Mouse (Mus musculus): ENCODE measurements around the gene 1500015O10Rik. TPM values are rescaled to one million over a fixed set of nuclear protein-coding genes. Genes with fewer than 3 reads are reported as not detected.

Gene 1500015O10Rik
- polyA plus RNA-seq, 1 experiment = 2.8 TPM

DNA sequence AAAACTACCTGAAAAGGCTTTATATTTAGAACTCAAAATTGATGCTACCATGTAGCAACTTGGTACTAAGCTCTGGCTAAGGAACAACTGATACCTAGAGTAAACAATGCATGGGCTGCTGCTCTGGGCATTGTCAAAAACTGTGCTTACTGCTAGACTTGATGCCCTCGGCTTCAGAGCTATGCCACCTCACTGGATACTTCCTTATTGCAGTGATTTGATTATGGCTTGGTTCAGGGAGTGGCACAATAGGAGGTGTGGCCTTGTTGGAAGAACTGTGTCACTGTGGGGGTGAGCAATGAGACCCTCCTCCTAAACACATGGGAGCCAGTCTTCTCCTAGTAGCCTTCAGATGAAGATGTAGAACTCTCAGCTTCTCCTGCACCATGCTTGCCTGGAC lies 38.9 kb downstream of the 1500015O10Rik start:
- Histone ChIP-seq H3K4me3 (ENCODE audit: insufficient read depth, low read length) (no peak overlapping the region), H3K27ac (ENCODE audit: insufficient read depth, low read length) (no peak overlapping the region), H3K4me1 (ENCODE audit: control insufficient read depth, insufficient read depth, low read length) (no peaks in the 10 kb centered on the region; the same call in 1 of the 2 replicates)
- no peak for TF ChIP-seq CTCF (IDR thresholded peaks at IDR 0.05; ENCODE audit: extremely low read depth, insufficient read depth, low read length)
- TF ChIP-seq POLR2A (IDR thresholded peaks at IDR 0.05; ENCODE audit: extremely low read depth, insufficient read depth, low read length) = no peak

DNA sequence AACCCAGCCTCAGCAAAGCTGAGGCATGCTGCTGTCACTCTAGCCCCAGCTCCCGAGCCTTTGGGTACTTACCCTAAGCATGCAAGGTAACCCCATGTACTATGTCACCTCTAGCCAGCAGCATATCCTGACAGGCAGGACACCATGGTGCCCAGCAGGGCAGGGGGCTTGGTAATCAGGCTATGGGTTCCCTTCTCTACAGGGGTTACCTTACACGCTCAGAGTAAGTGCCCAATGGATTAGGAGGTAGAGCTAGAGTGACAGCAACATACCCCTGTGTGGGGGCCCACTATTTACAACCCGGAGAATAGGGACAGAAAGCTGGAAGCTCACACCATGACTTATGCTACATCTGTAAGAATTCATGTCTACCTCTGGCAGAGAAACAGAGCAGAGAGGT lies 39.6 kb downstream of the 1500015O10Rik start:
- H3K4me3 ChIP-seq (ENCODE audit: insufficient read depth, low read length) = no peak overlapping the region
- TF ChIP-seq CTCF (IDR thresholded peaks at IDR 0.05; ENCODE audit: extremely low read depth, insufficient read depth, low read length) = no peak
- TF ChIP-seq POLR2A (IDR thresholded peaks at IDR 0.05; ENCODE audit: extremely low read depth, insufficient read depth, low read length) = no peak

DNA sequence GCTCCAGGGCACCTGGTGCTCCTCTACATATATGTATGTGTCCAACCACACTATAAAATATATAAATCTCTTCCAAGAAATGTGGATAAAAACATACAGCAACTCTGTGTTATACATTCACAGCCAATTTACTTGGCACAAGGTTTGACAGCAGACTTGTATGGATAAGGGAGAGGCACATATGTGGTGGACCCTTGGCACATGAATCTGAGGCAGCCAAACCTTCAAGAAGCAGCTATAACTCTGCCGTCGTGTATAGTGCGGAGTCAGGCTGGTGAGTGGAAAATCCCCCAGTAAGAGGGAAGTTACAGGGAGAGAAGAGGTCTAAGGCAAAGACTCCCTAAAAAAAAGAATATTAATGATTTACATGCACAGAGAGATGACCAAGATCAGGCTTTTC lies 42.3 kb downstream of the 1500015O10Rik start:
- H3K4me3 ChIP-seq (ENCODE audit: insufficient read depth, low read length) = no peak overlapping the region
- H3K4me1 ChIP-seq (ENCODE audit: control insufficient read depth, insufficient read depth, low read length) = peaks cover 2% of the 10 kb centered on the region
- TF ChIP-seq POLR2A (IDR thresholded peaks at IDR 0.05; ENCODE audit: extremely low read depth, insufficient read depth, low read length) (no peak), CTCF (IDR thresholded peaks at IDR 0.05; ENCODE audit: extremely low read depth, insufficient read depth, low read length) (no peak)
- H3K27ac ChIP-seq (ENCODE audit: insufficient read depth, low read length) = no peak overlapping the region

More for the DNA sequence above, 39.6 kb downstream of the 1500015O10Rik start:
- H3K4me1 ChIP-seq (ENCODE audit: control insufficient read depth, insufficient read depth, low read length) = no peaks in the 10 kb centered on the region; the same call in 1 of the 2 replicates
- no peak overlapping the region for H3K27ac ChIP-seq (ENCODE audit: insufficient read depth, low read length)

DNA sequence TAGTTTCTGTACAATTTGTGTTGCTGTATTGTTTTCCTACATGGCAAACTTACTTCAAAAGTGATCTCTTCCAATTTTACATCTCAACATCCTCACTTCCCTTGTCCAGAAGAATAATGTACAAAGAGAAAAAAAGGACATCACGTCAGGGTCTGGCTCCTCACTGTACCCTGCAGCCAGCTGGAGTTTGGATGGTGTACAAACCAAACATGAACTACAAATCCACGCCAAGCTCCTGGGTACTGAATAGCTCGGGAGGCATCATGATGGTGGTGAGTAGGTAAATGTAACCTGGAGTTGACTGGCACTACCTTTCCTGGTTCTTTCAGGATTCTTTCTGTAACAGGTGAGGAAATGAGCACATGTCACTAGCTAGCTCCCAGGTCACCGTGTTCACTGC lies 43.7 kb downstream of the 1500015O10Rik start:
- Histone ChIP-seq H3K4me3 (ENCODE audit: insufficient read depth, low read length) (no peak overlapping the region), H3K27ac (ENCODE audit: insufficient read depth, low read length) (no peak overlapping the region), H3K4me1 (ENCODE audit: control insufficient read depth, insufficient read depth, low read length) (peaks cover 2% of the 10 kb centered on the region; the same call in 1 of the 2 replicates)
- no peak for TF ChIP-seq POLR2A (IDR thresholded peaks at IDR 0.05; ENCODE audit: extremely low read depth, insufficient read depth, low read length)
- TF ChIP-seq CTCF (IDR thresholded peaks at IDR 0.05; ENCODE audit: extremely low read depth, insufficient read depth, low read length) = no peak

DNA sequence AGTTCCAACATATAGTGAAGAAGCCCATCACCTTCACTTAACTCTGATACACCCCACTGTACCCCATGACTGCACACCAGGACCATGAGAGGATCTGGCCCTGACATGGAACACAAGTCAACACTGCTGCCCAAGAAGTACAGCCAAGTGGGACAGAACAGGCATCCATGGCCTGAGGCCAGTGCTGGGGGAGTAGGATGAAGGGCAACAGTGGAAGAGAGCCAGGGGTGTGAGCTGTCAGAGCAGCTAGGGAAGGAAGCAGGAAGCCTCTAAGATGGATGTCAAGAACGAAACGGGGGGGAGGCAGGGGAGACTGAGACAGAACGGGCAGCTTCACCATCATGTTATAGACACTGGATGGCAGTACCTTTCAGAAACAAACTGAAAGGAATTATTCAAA lies 45.7 kb downstream of the 1500015O10Rik start:
- Histone ChIP-seq H3K4me3 (ENCODE audit: insufficient read depth, low read length) (no peak overlapping the region), H3K4me1 (ENCODE audit: control insufficient read depth, insufficient read depth, low read length) (peaks cover 2% of the 10 kb centered on the region; the same call in 1 of the 2 replicates)
- no peak for TF ChIP-seq POLR2A (IDR thresholded peaks at IDR 0.05; ENCODE audit: extremely low read depth, insufficient read depth, low read length)
- no peak for TF ChIP-seq CTCF (IDR thresholded peaks at IDR 0.05; ENCODE audit: extremely low read depth, insufficient read depth, low read length)

DNA sequence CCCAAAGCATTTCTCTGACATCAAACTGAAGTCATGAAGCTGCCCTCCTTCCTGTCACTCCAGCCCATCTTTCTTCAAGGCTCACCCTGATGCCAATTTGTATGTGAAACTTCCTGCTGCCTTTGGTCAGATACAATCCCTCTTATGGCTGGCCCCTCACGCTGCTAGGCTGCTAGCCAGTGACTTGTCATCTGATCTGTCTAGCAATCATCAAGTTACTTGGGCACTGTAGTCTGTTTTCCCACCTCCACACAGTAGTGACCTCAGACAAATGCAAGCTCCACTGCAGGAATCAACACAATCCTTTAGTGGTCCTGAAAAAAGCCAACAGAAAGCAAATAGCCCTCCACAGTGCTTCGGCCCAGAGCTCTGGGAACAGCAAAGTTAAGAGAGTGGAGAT lies 50.8 kb downstream of the 1500015O10Rik start:
- no peak for TF ChIP-seq POLR2A (IDR thresholded peaks at IDR 0.05; ENCODE audit: extremely low read depth, insufficient read depth, low read length)
- TF ChIP-seq CTCF (IDR thresholded peaks at IDR 0.05; ENCODE audit: extremely low read depth, insufficient read depth, low read length) = no peak
- Histone ChIP-seq H3K27ac (ENCODE audit: insufficient read depth, low read length) (no peak overlapping the region), H3K4me3 (ENCODE audit: insufficient read depth, low read length) (no peak overlapping the region), H3K4me1 (ENCODE audit: control insufficient read depth, insufficient read depth, low read length) (peaks cover 5% of the 10 kb centered on the region; the same call in 1 of the 2 replicates)

More for the DNA sequence above, 45.7 kb downstream of the 1500015O10Rik start:
- no peak overlapping the region for H3K27ac ChIP-seq (ENCODE audit: insufficient read depth, low read length)

DNA sequence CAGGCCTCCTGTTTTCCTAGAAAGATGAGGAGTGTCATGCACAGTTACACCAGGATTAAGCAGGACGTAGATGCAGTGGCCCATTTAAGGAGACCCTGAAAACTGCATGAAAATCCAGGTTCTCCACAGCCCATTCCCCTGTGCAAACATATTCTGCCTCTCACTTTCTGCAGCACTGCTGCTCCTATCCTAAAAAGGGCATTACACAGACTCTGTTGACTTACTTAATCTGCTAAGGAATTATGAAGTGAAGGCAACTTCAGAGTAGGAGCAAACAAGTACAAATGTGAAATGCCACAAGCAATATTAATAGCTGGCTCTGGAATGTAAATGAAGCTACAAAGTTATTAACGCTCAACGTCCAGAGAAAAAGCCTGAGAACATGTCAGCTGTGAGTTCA lies 51.3 kb downstream of the 1500015O10Rik start:
- TF ChIP-seq CTCF (IDR thresholded peaks at IDR 0.05; ENCODE audit: extremely low read depth, insufficient read depth, low read length) (no peak), POLR2A (IDR thresholded peaks at IDR 0.05; ENCODE audit: extremely low read depth, insufficient read depth, low read length) (no peak)
- Histone ChIP-seq H3K27ac (ENCODE audit: insufficient read depth, low read length) (no peak overlapping the region), H3K4me3 (ENCODE audit: insufficient read depth, low read length) (no peak overlapping the region), H3K4me1 (ENCODE audit: control insufficient read depth, insufficient read depth, low read length) (peaks cover 5% of the 10 kb centered on the region; the same call in 1 of the 2 replicates)

DNA sequence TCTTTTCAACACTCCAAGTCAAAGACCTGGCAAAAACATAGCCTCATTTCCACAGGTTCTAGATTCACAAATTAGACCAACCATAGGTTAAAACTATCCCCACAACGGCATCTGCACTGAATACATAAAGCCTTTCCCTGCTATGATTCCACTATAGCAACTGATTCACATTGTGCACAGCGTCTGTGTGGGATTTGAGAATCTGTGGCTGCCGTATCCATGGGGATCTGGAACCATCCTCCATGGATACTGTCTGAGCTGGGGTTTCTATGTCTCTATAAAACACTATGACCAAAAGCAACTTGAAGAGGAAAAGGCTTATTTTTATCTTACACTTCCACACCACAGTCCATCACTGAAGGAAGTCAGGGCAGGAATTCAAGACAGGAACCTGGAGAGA lies 52.3 kb downstream of the 1500015O10Rik start:
- no peak overlapping the region for H3K27ac ChIP-seq (ENCODE audit: insufficient read depth, low read length)

DNA sequence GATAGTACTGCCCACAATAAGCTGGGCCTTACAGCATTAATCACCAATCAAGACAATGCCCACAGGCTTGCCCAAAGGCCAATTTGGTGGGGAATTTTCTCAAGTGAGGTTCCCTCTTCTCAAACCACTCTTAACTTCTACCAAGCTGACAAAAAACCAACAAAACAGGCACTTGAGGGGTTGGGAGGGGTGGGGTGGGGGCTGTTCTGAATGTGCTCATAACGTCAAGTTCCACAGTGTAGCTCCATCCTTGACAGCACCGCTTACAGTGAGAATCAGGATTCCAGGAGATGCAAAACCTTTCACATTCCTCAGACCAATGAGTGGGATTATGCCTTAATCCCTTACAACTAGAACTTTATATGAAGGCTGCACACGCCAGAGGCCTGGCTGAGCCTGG lies 52.8 kb downstream of the 1500015O10Rik start:
- Histone ChIP-seq H3K4me3 (ENCODE audit: insufficient read depth, low read length) (no peak overlapping the region), H3K27ac (ENCODE audit: insufficient read depth, low read length) (no peak overlapping the region), H3K4me1 (ENCODE audit: control insufficient read depth, insufficient read depth, low read length) (peaks cover 5% of the 10 kb centered on the region; the same call in 1 of the 2 replicates)
- TF ChIP-seq CTCF (IDR thresholded peaks at IDR 0.05; ENCODE audit: extremely low read depth, insufficient read depth, low read length) = no peak

More for the DNA sequence above, 52.3 kb downstream of the 1500015O10Rik start:
- TF ChIP-seq POLR2A (IDR thresholded peaks at IDR 0.05; ENCODE audit: extremely low read depth, insufficient read depth, low read length) (no peak), CTCF (IDR thresholded peaks at IDR 0.05; ENCODE audit: extremely low read depth, insufficient read depth, low read length) (no peak)
- H3K4me1 ChIP-seq (ENCODE audit: control insufficient read depth, insufficient read depth, low read length) = peaks cover 5% of the 10 kb centered on the region; the same call in 1 of the 2 replicates
- no peak overlapping the region for H3K4me3 ChIP-seq (ENCODE audit: insufficient read depth, low read length)

DNA sequence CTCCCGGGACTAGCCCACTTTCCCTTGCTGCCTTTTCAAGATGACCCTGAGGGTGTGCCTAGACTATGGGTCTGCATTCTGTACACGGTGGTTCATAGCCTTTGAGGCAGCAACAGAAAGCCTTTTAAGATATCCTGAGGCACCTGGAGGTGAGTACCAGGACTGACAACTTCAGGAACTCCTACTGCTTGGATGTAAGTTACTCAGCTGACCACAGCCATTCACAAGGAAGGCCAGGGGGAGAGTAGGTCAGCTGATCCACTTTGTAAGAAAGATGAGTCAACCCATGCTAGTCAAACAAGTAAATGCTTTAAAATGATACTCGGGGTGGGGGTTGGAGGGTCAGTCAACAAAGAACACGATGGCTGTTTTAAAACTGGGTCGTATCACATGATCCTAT lies 54.9 kb downstream of the 1500015O10Rik start:
- no peak overlapping the region for H3K27ac ChIP-seq (ENCODE audit: insufficient read depth, low read length)
- no peak overlapping the region for H3K4me3 ChIP-seq (ENCODE audit: insufficient read depth, low read length)
- peaks cover 5% of the 10 kb centered on the region; the same call in 1 of the 2 replicates for H3K4me1 ChIP-seq (ENCODE audit: control insufficient read depth, insufficient read depth, low read length)
- no peak for TF ChIP-seq POLR2A (IDR thresholded peaks at IDR 0.05; ENCODE audit: extremely low read depth, insufficient read depth, low read length)
- TF ChIP-seq CTCF (IDR thresholded peaks at IDR 0.05; ENCODE audit: extremely low read depth, insufficient read depth, low read length) = no peak
